Mouse (Mus musculus) heart, adult 9 months (tissue): Measurements from ENCODE around the gene Gm49336.

Experiments
- DNase-seq, 2 experiments: peaks; one replicate each; pipeline ENCODE4 v3.0.0; 2022; ENCODE audit warnings: low spot score in 2 of 2

Gm49336 gene

GRCm38 (mm10) chr14:60238551-60238950, 12.8 kb downstream of the Gm49336 start:
- DNase-seq = peak in 1 of 2 experiments; percentile 16

GRCm38 (mm10) chr14:60219886-60220285, 31.4 kb downstream of the Gm49336 start:
- no peak for DNase-seq

- DNase-seq = no peak
Measured at GRCm38 (mm10) chr14:60217616-60218015, 33.7 kb downstream of the Gm49336 start.

GRCm38 (mm10) chr14:60216125-60216524, 35.2 kb downstream of the Gm49336 start:
- DNase-seq = no peak

- no peak for DNase-seq
Measured at GRCm38 (mm10) chr14:60215000-60215399, 36.3 kb downstream of the Gm49336 start.

- no peak for DNase-seq
Measured at GRCm38 (mm10) chr14:60214040-60214439, 37.3 kb downstream of the Gm49336 start.

GRCm38 (mm10) chr14:60209166-60209565, 42.1 kb downstream of the Gm49336 start:
- DNase-seq = no peak

- no peak for DNase-seq
Measured at GRCm38 (mm10) chr14:60204993-60205392, 46.3 kb downstream of the Gm49336 start.

- peak in 1 of 2 experiments; percentile 2 for DNase-seq
Measured at GRCm38 (mm10) chr14:60196884-60197283, 54.4 kb downstream of the Gm49336 start, which contains the start of gene Atp8a2. TSS of gene Atp8a2 (minus strand) at chr14:60197179.

- no peak for DNase-seq
Measured at GRCm38 (mm10) chr14:60195999-60196398, 55.3 kb downstream of the Gm49336 start.

GRCm38 (mm10) chr14:60194606-60195005, 56.7 kb downstream of the Gm49336 start:
- no peak for DNase-seq

GRCm38 (mm10) chr14:60189771-60190170, 61.5 kb downstream of the Gm49336 start:
- peak; percentile 13 to 17 for DNase-seq

- DNase-seq = no peak
Measured at GRCm38 (mm10) chr14:60188201-60188825, 63.0 kb downstream of the Gm49336 start.

GRCm38 (mm10) chr14:60181306-60181705, 70.0 kb downstream of the Gm49336 start:
- no peak for DNase-seq

- DNase-seq = no peak
Measured at GRCm38 (mm10) chr14:60178571-60178955, 72.7 kb downstream of the Gm49336 start.

GRCm38 (mm10) chr14:60177614-60178570, 73.4 kb downstream of the Gm49336 start:
- no peak for DNase-seq

GRCm38 (mm10) chr14:60176891-60177613, 74.3 kb downstream of the Gm49336 start:
- no peak for DNase-seq

GRCm38 (mm10) chr14:60176469-60176890, 74.8 kb downstream of the Gm49336 start:
- DNase-seq = no peak

- DNase-seq = peak in 1 of 2 experiments; percentile 15
Measured at GRCm38 (mm10) chr14:60172286-60173055, 78.8 kb downstream of the Gm49336 start.

GRCm38 (mm10) chr14:60170845-60171610, 80.3 kb downstream of the Gm49336 start:
- no peak for DNase-seq
